Mouse (Mus musculus): ENCODE measurements around the gene Orc2. TPM values are rescaled to one million over a fixed set of nuclear protein-coding genes. Genes with fewer than 3 reads are reported as not detected.
A peak's percentile ranks its signal among the peaks of the same experiment; 100 is the strongest.

Orc2 gene
- polyA plus RNA-seq, 1 experiment from 2014 or later, result 49.0 TPM

DNA sequence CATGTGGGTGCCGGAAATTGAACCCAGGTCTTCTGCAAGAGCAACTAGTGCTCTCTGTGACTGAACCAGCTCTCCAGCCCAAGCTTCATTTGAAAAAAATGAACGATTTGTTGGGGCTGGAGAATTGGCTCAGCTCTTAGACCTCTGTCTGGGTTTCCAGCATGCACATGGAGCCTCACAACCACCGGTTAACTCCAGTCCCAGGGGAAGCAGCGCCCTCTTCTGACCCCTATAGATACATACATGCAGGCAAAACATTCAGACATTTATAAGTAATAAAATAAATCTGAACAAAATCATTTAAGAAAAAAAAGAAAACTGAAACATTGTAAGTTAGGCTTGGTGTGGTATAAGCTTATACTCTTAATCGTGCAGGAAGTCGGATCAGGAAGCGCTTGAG, 56.5 kb downstream of the Orc2 start:
- H3K27ac ChIP-seq (ENCODE audit: low read depth, low read length), result no peak overlapping the region
- no peak for ATAC-seq (ENCODE audit: insufficient read depth, low FRiP score, low TSS enrichment)
- no peak overlapping the region for H3K4me3 ChIP-seq (ENCODE audit: low read depth, low read length)
- no peaks in the 10 kb centered on the region for H3K27me3 ChIP-seq (ENCODE audit: control insufficient read depth, insufficient read depth, low read length)
- H3K4me1 ChIP-seq (ENCODE audit: control insufficient read depth, insufficient read depth, low read length), result peaks cover 9% of the 10 kb centered on the region; the same call in 1 of the 2 replicates
- H3K36me3 ChIP-seq (ENCODE audit: control insufficient read depth, insufficient read depth, low read length), result peaks cover 5% of the 10 kb centered on the region
- no peak for DNase-seq (ENCODE audit: low spot score)
- no peaks in the 10 kb centered on the region for H3K9me3 ChIP-seq (ENCODE audit: control insufficient read depth, low read length)
- H3K9ac ChIP-seq (ENCODE audit: low read length), result no peak overlapping the region
- no peak overlapping the region for H3K4me2 ChIP-seq (ENCODE audit: low read depth)
- WGBS, result 89% methylated on average over 7 of the region's 7 CpGs

DNA sequence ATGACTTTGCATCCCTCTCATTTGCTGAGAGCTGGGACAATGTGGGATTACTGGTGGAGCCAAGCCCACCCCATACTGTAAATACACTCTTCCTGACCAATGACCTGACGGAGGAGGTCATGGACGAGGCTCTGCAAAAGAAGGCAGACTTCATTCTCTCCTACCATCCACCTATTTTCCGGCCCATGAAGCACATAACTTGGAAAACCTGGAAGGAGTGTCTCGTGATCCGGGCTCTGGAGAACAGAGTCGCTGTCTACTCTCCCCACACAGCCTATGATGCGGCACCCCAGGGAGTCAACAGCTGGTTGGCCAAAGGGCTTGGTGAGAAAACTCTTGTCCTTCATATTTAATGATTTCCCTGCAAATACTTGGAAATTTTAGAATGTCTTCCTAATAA, 57.1 kb downstream of the Orc2 start:
- Histone ChIP-seq H3K4me1 (ENCODE audit: control insufficient read depth, insufficient read depth, low read length) (peaks cover 9% of the 10 kb centered on the region; the same call in 1 of the 2 replicates), H3K27me3 (ENCODE audit: control insufficient read depth, insufficient read depth, low read length) (no peaks in the 10 kb centered on the region), H3K4me2 (ENCODE audit: low read depth) (no peak overlapping the region), H3K9ac (ENCODE audit: low read length) (no peak overlapping the region), H3K27ac (ENCODE audit: low read depth, low read length) (no peak overlapping the region), H3K9me3 (ENCODE audit: control insufficient read depth, low read length) (no peaks in the 10 kb centered on the region), H3K4me3 (ENCODE audit: low read depth, low read length) (no peak overlapping the region), H3K36me3 (ENCODE audit: control insufficient read depth, insufficient read depth, low read length) (peaks cover 5% of the 10 kb centered on the region)
- WGBS, result 96% methylated on average over 7 of the region's 7 CpGs
- no peak for ATAC-seq (ENCODE audit: insufficient read depth, low FRiP score, low TSS enrichment)
- no peak for DNase-seq (ENCODE audit: low spot score)

GRCm38 (mm10) chr1:58445861-58446260, 59.0 kb downstream of the Orc2 start:
- H3K9me3 ChIP-seq (ENCODE audit: control insufficient read depth, low read length), result no peaks in the 10 kb centered on the region
- DNase-seq (ENCODE audit: low spot score), result no peak
- peak overlapping the region; percentile 85 for H3K9ac ChIP-seq (ENCODE audit: low read length)
- ATAC-seq (ENCODE audit: insufficient read depth, low FRiP score, low TSS enrichment), result no peak; the same call in 1 of the 2 replicates
- H3K27ac ChIP-seq (ENCODE audit: low read depth, low read length), result peak overlapping the region; percentile 76
- H3K4me2 ChIP-seq (ENCODE audit: low read depth), result peak overlapping the region; percentile 39
- H3K4me1 ChIP-seq (ENCODE audit: control insufficient read depth, insufficient read depth, low read length), result peaks cover 9% of the 10 kb centered on the region; the same call in 1 of the 2 replicates
- peak overlapping the region; percentile 69 for H3K4me3 ChIP-seq (ENCODE audit: low read depth, low read length)
- no peaks in the 10 kb centered on the region for H3K27me3 ChIP-seq (ENCODE audit: control insufficient read depth, insufficient read depth, low read length)
- 17% methylated on average over 11 of the region's 11 CpGs for WGBS
- H3K36me3 ChIP-seq (ENCODE audit: control insufficient read depth, insufficient read depth, low read length), result peaks cover 2% of the 10 kb centered on the region; the same call in 1 of the 2 replicates

DNA sequence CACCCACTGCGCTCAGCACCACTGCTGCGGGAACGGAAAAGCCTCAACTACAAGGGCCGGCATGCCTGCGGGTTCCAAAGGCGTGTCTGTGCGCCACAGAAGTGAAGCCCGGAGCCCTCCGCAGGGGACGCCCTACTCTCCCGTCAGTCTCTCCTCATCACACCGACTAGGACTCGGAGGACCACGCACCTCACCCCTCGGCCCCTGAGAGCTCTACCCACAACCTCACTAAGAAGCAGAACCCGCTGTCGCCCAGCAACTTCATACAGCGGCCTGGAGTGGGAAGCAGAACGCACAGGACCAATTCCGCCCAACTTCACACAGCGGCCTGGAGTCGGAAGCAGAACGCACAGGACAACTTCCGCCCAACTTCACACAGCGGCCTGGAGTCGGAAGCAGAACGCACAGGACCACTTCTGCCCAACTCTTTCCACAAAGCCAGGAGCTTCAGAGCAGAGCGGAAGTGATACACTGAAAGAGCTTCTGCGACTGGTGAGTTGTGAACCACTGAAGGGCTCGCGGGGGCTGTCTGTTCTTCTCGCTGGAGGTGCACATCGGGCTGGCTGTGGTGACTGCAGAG, 59.7 kb downstream of the Orc2 start, which contains the start of the genes Nif3l1 and Ppil3:
Gene Nif3l1 (plus strand): TSS at position 9 of the 580 bp plus-strand sequence.
Gene Ppil3 (minus strand): TSS at position 344 of the 580 bp plus-strand sequence.
- Histone ChIP-seq H3K36me3 (ENCODE audit: control insufficient read depth, insufficient read depth, low read length) (0 out of 2 replicates have a peak, but pooled peaks cover 2% of the 10 kb centered on the region), H3K4me2 (ENCODE audit: low read depth) (peak within 1 kb of the TSS; percentile 39), H3K4me3 (ENCODE audit: low read depth, low read length) (peak within 1 kb of the TSS; percentile 69), H3K9ac (ENCODE audit: low read length) (peak within 1 kb of the TSS; percentile 85), H3K27ac (ENCODE audit: low read depth, low read length) (peak within 1 kb of the TSS; percentile 76), H3K4me1 (ENCODE audit: control insufficient read depth, insufficient read depth, low read length) (peaks cover 9% of the 10 kb centered on the region; the same call in 1 of the 2 replicates), H3K27me3 (ENCODE audit: control insufficient read depth, insufficient read depth, low read length) (no peaks in the 10 kb centered on the region), H3K9me3 (ENCODE audit: control insufficient read depth, low read length) (no peaks in the 10 kb centered on the region)
- peak; percentile 91 for ATAC-seq (ENCODE audit: insufficient read depth, low FRiP score, low TSS enrichment)
- DNase-seq (ENCODE audit: low spot score), result peak; percentile 85
- under 1% methylated on average over 33 of the region's 33 CpGs for WGBS

- Histone ChIP-seq H3K27ac (ENCODE audit: low read depth, low read length) (no peak overlapping the region), H3K36me3 (ENCODE audit: control insufficient read depth, insufficient read depth, low read length) (0 out of 2 replicates have a peak, but pooled peaks cover 2% of the 10 kb centered on the region), H3K4me2 (ENCODE audit: low read depth) (peak overlapping the region; percentile 39), H3K4me1 (ENCODE audit: control insufficient read depth, insufficient read depth, low read length) (peaks cover 9% of the 10 kb centered on the region; the same call in 1 of the 2 replicates), H3K4me3 (ENCODE audit: low read depth, low read length) (peak overlapping the region; percentile 69), H3K9ac (ENCODE audit: low read length) (peak overlapping the region; percentile 85), H3K9me3 (ENCODE audit: control insufficient read depth, low read length) (no peaks in the 10 kb centered on the region), H3K27me3 (ENCODE audit: control insufficient read depth, insufficient read depth, low read length) (no peaks in the 10 kb centered on the region)
- no peak for DNase-seq (ENCODE audit: low spot score)
- ATAC-seq (ENCODE audit: insufficient read depth, low FRiP score, low TSS enrichment), result no peak
- 12% methylated on average over 10 of the region's 10 CpGs for WGBS
Measured at GRCm38 (mm10) chr1:58444691-58445090, 60.2 kb downstream of the Orc2 start.

DNA sequence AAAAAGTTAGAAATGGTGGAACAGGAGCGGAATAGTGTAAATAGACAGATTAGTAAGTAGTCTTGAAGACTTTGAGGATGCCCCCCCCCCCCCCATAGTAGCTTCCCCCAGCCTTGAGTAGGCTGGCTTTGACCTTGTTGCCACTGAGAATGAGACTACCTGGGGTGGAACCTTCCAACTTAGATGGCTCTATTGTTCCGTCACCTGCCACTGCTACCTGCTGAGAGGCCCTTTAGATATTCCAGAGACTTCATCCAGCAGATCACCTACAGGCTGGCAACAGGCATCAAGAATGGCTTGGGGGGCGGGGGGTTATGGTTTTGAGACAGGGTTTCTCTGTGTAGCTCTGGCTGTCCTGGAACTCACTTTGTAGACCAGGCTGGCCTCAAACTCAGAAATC, 80.4 kb downstream of the Orc2 start:
- H3K36me3 ChIP-seq (ENCODE audit: control insufficient read depth, insufficient read depth, low read length), result peaks cover 2% of the 10 kb centered on the region; the same call in 1 of the 2 replicates
- no peak overlapping the region for H3K4me2 ChIP-seq (ENCODE audit: low read depth)
- no peak overlapping the region for H3K27ac ChIP-seq (ENCODE audit: low read depth, low read length)
- ATAC-seq (ENCODE audit: insufficient read depth, low FRiP score, low TSS enrichment) (0 out of 2 replicates have a peak, but pooled peaks have one; percentile 3), DNase-seq (ENCODE audit: low spot score) (no peak)
- no peaks in the 10 kb centered on the region for H3K9me3 ChIP-seq (ENCODE audit: control insufficient read depth, low read length)
- WGBS, result 86% methylated on average over 3 of the region's 3 CpGs
- peaks cover 3% of the 10 kb centered on the region; the same call in 1 of the 2 replicates for H3K4me1 ChIP-seq (ENCODE audit: control insufficient read depth, insufficient read depth, low read length)
- H3K27me3 ChIP-seq (ENCODE audit: control insufficient read depth, insufficient read depth, low read length), result no peaks in the 10 kb centered on the region
- H3K4me3 ChIP-seq (ENCODE audit: low read depth, low read length), result no peak overlapping the region
- H3K9ac ChIP-seq (ENCODE audit: low read length), result no peak overlapping the region

DNA sequence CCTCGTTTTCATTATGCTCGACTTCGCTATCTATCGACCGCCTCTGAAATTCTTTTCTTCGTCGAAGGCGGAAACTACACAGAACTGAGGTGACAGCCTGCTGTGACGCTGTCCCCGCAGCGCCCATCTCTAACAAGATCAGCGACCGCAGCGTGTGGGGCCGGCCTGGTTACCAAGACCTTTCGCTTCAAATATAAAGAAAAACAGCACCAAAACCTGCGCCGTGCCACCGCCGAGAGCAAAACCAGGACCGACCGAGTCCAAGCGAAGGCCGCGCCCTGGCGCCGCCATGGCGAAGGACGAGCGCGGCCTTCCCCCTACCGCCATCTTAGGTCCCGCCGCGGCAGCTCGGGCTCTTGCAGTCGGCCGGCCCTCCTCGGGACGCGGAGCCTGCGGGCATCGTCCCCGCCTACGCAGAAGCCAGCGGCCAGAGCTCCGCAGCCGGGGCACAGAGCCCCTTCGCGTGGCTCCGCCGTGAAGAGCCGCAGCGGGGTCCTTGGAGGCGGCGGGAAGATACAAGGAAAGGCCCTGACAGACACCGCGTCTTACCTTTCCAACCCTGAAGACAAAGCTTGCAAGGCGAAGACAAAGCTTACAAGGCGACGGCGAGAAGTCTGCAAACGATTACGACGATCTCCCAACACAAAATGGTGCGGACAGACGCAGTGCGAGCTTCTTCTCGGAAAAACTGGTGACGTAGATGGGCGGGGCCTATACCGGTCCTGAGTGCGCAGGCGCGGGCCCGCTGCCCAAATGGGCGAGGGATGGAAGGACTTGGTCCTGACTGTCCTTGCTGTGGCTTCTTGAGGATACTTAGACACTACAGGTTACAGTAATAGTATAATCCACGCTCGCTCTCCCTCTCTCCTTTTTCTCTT, 81.3 kb downstream of the Orc2 start, which contains the start of gene Clk1:
Gene Clk1 (minus strand): TSS at position 696 of the 878 bp plus-strand sequence.
- Histone ChIP-seq H3K4me3 (ENCODE audit: low read depth, low read length) (peak within 1 kb of the TSS; percentile 100), H3K27me3 (ENCODE audit: control insufficient read depth, insufficient read depth, low read length) (no peaks in the 10 kb centered on the region), H3K36me3 (ENCODE audit: control insufficient read depth, insufficient read depth, low read length) (peaks cover 2% of the 10 kb centered on the region; the same call in 1 of the 2 replicates), H3K4me2 (ENCODE audit: low read depth) (peak within 1 kb of the TSS; percentile 64), H3K9me3 (ENCODE audit: control insufficient read depth, low read length) (no peaks in the 10 kb centered on the region), H3K4me1 (ENCODE audit: control insufficient read depth, insufficient read depth, low read length) (peaks cover 3% of the 10 kb centered on the region; the same call in 1 of the 2 replicates), H3K27ac (ENCODE audit: low read depth, low read length) (peak within 1 kb of the TSS; percentile 98), H3K9ac (ENCODE audit: low read length) (peak within 1 kb of the TSS; percentile 100)
- peak; percentile 95 for DNase-seq (ENCODE audit: low spot score)
- peak; percentile 93 for ATAC-seq (ENCODE audit: insufficient read depth, low FRiP score, low TSS enrichment)
- under 1% methylated on average over 79 of the region's 79 CpGs for WGBS

- peak; percentile 35 for DNase-seq (ENCODE audit: low spot score)
- ATAC-seq (ENCODE audit: insufficient read depth, low FRiP score, low TSS enrichment), result no peak
- Histone ChIP-seq H3K36me3 (ENCODE audit: control insufficient read depth, insufficient read depth, low read length) (peaks cover 6% of the 10 kb centered on the region), H3K4me3 (ENCODE audit: low read depth, low read length) (peak overlapping the region; percentile 100), H3K4me1 (ENCODE audit: control insufficient read depth, insufficient read depth, low read length) (peaks cover 3% of the 10 kb centered on the region; the same call in 1 of the 2 replicates), H3K27ac (ENCODE audit: low read depth, low read length) (peak overlapping the region; percentile 98; the same call in 1 of the 2 replicates), H3K4me2 (ENCODE audit: low read depth) (peak overlapping the region; percentile 64), H3K9me3 (ENCODE audit: control insufficient read depth, low read length) (no peaks in the 10 kb centered on the region), H3K9ac (ENCODE audit: low read length) (peak overlapping the region; percentile 100), H3K27me3 (ENCODE audit: control insufficient read depth, insufficient read depth, low read length) (no peaks in the 10 kb centered on the region)
- 13% methylated on average over 13 of the region's 13 CpGs for WGBS
Measured at GRCm38 (mm10) chr1:58422879-58423278, 82.0 kb downstream of the Orc2 start.

Data from neural tube, embryonic 11.5 days (tissue).